Mouse (Mus musculus) macrophage (primary cell): ENCODE data around the gene Taar8a. TPM values are rescaled to one million over a fixed set of nuclear protein-coding genes. Genes with fewer than 3 reads are reported as not detected.
"Not testable (repeated sequence)": the region's sequence is repeated elsewhere in the genome, so short reads cannot be mapped to it uniquely, and the experiment has no call there.

Source experiments
- H3K27ac ChIP-seq: fragments of 350-480 bp; formaldehyde crosslinking; 2 replicates; pipeline ENCODE4 v1.9.0; 2021
- H3K36me3 ChIP-seq: fragments of 350-480 bp; formaldehyde crosslinking; 2 replicates; pipeline ENCODE4 v1.9.0; 2021; ENCODE audit errors: inconsistent target
- H3K4me3 ChIP-seq: fragments of 350-480 bp; formaldehyde crosslinking; 2 replicates; pipeline ENCODE4 v1.9.0; 2021; ENCODE audit errors: inconsistent target
- H3K79me2 ChIP-seq: fragments of 350-480 bp; formaldehyde crosslinking; 2 replicates; pipeline ENCODE4 v1.9.0; 2021; ENCODE audit errors: inconsistent target
- WGBS: methylation state at CpG from one replicate; pipeline ENCODE4 v1.1.7; 2026; ENCODE audit warnings: inconsistent platforms; ENCODE audit not compliant: missing documents; 5-methylcytosine and 5-hydroxymethylcytosine counted together
- polyA plus RNA-seq: library from polyadenylated mRNA; stranded (reverse); fragments of 250-400 nt; gene quantifications from 3 replicates; pipeline ENCODE4 v1.2.4, GENCODE M21; 2018; ENCODE audit warnings: inconsistent platforms

Gene Taar8a
- polyA plus RNA-seq, 1 experiment from 2014 or later, result not detected

DNA sequence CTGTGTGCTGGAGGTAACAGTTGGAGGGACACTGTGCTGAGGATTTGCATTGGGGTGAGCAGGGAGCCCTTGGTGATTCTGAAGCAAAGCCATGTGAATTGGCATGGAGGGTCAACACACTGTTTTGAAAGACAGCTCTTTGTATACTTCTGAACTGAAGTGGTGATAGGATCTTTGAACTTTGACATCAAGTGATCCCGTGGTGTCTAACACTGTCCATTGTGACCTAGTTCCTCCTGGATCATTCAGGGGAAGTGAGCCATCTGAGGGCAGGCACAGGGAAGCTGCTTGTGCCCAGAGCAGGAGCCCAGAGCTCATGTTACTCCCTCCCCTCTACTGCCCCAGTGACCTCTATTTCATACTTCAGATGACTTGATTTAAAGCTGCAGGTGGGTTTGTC, 27.0 kb downstream of the Taar8a start:
- 29% methylated on average over 1 of the region's 1 CpGs for WGBS
- not testable (repeated sequence) for H3K27ac ChIP-seq, H3K79me2 ChIP-seq

GRCm38 (mm10) chr10:24107747-24108146, 31.4 kb downstream of the Taar8a start:
- Histone ChIP-seq H3K4me3 (no peak overlapping the region), H3K36me3 (no peaks in the 10 kb centered on the region), H3K79me2 (no peaks in the 10 kb centered on the region), H3K27ac (no peak overlapping the region)
- 22% methylated on average over 5 of the region's 5 CpGs for WGBS

More for the DNA sequence above, 27.0 kb downstream of the Taar8a start:
- H3K36me3 ChIP-seq, H3K4me3 ChIP-seq: not testable (repeated sequence)

GRCm38 (mm10) chr10:24108236-24108635, 31.9 kb downstream of the Taar8a start:
- Histone ChIP-seq H3K4me3 (no peak overlapping the region), H3K36me3 (no peaks in the 10 kb centered on the region), H3K27ac (no peak overlapping the region), H3K79me2 (no peaks in the 10 kb centered on the region)
- 94% methylated on average over 3 of the region's 3 CpGs for WGBS

DNA sequence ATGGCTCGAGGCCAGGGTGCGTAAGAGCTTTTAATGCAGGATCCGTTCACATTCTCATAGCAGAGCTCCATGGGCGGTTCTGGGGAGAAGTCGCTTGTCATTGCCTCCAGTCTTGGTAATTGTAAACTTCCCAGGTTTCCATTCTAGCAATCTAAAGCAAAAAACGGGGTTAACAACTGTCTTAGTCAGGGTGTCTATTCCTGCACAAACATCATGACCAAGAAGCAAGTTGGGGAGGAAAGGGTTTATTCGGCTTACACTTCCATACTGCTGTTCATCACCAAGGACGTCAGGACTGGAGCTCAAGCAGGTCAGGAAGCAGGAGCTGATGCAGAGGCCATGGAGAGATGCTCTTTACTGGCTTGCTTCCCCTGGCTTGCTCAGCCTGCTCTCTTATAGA, 33.1 kb downstream of the Taar8a start, which contains the start of gene Taar9:
Taar9 (minus strand) TSS at position 101 of the 400 bp plus-strand sequence.
- H3K4me3 ChIP-seq, H3K36me3 ChIP-seq, H3K79me2 ChIP-seq, H3K27ac ChIP-seq: not testable (repeated sequence)
- 94% methylated on average over 8 of the region's 8 CpGs for WGBS

GRCm38 (mm10) chr10:24111116-24111778, 34.9 kb downstream of the Taar8a start:
- no peak overlapping the region for H3K27ac ChIP-seq
- no peaks in the 10 kb centered on the region for H3K36me3 ChIP-seq
- no peaks in the 10 kb centered on the region for H3K79me2 ChIP-seq
- no peak overlapping the region for H3K4me3 ChIP-seq
- 35% methylated on average over 6 of the region's 6 CpGs for WGBS

Other genes with a start within 250 kb of the Taar8a start
- gene Vnn3, start 225.0 kb upstream of the Taar8a start, polyA plus RNA-seq, result 0.67 to 5.3 TPM (median 1.7 TPM) in 3 replicates
- gene Vnn1, start 181.8 kb upstream of the Taar8a start, polyA plus RNA-seq, result not detected in 3 replicates
- not detected in 3 replicates for gene Taar1, start 156.1 kb upstream of the Taar8a start, polyA plus RNA-seq
- gene Taar2, start 137.9 kb upstream of the Taar8a start, polyA plus RNA-seq, result not detected in 3 replicates
- gene Taar3, start 126.9 kb upstream of the Taar8a start, polyA plus RNA-seq, result not detected in 3 replicates
- gene Taar4, start 116.0 kb upstream of the Taar8a start, polyA plus RNA-seq, result not detected in 3 replicates
- gene Taar5, start 105.8 kb upstream of the Taar8a start, polyA plus RNA-seq, result not detected in 3 replicates
- not detected in 3 replicates for gene Taar6, start 90.9 kb upstream of the Taar8a start, polyA plus RNA-seq
- gene Taar7a, start 83.0 kb upstream of the Taar8a start, polyA plus RNA-seq, result not detected in 3 replicates
- gene Taar7b, start 76.6 kb upstream of the Taar8a start, polyA plus RNA-seq, result not detected in 3 replicates
- not detected in 3 replicates for gene Taar7d, start 49.3 kb upstream of the Taar8a start, polyA plus RNA-seq
- not detected in 3 replicates for gene Taar7e, start 38.9 kb upstream of the Taar8a start, polyA plus RNA-seq
- not detected in 3 replicates for gene Taar7f, start 27.0 kb upstream of the Taar8a start, polyA plus RNA-seq
- not detected in 3 replicates for gene Taar8b, start 15.8 kb downstream of the Taar8a start, polyA plus RNA-seq
- gene Taar8c, start 25.4 kb downstream of the Taar8a start, polyA plus RNA-seq, result not detected in 3 replicates
- not detected in 3 replicates for gene Taar9, start 33.0 kb downstream of the Taar8a start, polyA plus RNA-seq
- gene Stx7, start 72.8 kb downstream of the Taar8a start, polyA plus RNA-seq, result 163 to 202 TPM (median 186 TPM) in 3 replicates
- gene Moxd1, start 147.0 kb downstream of the Taar8a start, polyA plus RNA-seq, result not detected in 3 replicates